Mouse (Mus musculus) forebrain, embryonic 14.5 days (tissue): ENCODE results near the gene Gm21834. TPM values are rescaled to one million over a fixed set of nuclear protein-coding genes. Genes with fewer than 3 reads are reported as not detected.

Source experiments
- polyA plus RNA-seq: library from polyadenylated mRNA; unstranded; fragments of >200 nt; fragmentation: Nextera tagmentation; extraction: Ambion mirVana; gene quantifications from 2 replicates; pipeline ENCODE4 v1.2.1, GENCODE M21; 2014

The Gm21834 gene
- polyA plus RNA-seq, 1 experiment from 2014 or later = not detected

Other genes starting within 250 kb of the Gm21834 start
- not detected in 2 replicates for gene Vmn2r120, start 196.7 kb downstream of the Gm21834 start, polyA plus RNA-seq
- gene Cntnap5c, start 27.4 kb upstream of the Gm21834 start, polyA plus RNA-seq = 0.60 and 1.3 TPM in 2 replicates